Mouse (Mus musculus) heart, embryonic 11.5 days (tissue): Measurements from ENCODE around the gene D430041D05Rik. TPM values are rescaled to one million over a fixed set of nuclear protein-coding genes. Genes with fewer than 3 reads are reported as not detected.

ENCODE experiments used
- ATAC-seq: fragments of 200-750 bp; cut with Nextera tagmentation; replicated peaks from 2 replicates; pipeline ENCODE4 v1.8.0; 2017; ENCODE audit warnings: moderate library complexity; ENCODE audit not compliant: insufficient number of reproducible peaks, low FRiP score, low TSS enrichment
- H3K27ac ChIP-seq: fragments of 300-500 bp; sonication (generic); 2 replicates; pipeline ENCODE4 v1.5.1; 2014; ENCODE audit warnings: mild to moderate bottlenecking, low read depth, low read length
- H3K27me3 ChIP-seq: fragments of 300-500 bp; sonication (generic); 2 replicates; pipeline ENCODE4 v1.6.1; 2014; ENCODE audit warnings: mild to moderate bottlenecking, low read length, mixed read lengths; ENCODE audit not compliant: control insufficient read depth, insufficient read depth
- H3K36me3 ChIP-seq: fragments of 300-500 bp; sonication (generic); 2 replicates; pipeline ENCODE4 v1.6.1; 2014; ENCODE audit warnings: mild to moderate bottlenecking, low read length, moderate library complexity, mixed read lengths; ENCODE audit not compliant: control insufficient read depth, insufficient read depth
- H3K4me1 ChIP-seq: fragments of 300-500 bp; sonication (generic); 2 replicates; pipeline ENCODE4 v1.6.1; 2014; ENCODE audit warnings: low read length; ENCODE audit not compliant: control insufficient read depth, insufficient read depth
- H3K4me2 ChIP-seq: fragments of 300-500 bp; sonication (generic); 2 replicates; pipeline ENCODE4 v1.6.1; 2014; ENCODE audit warnings: mild to moderate bottlenecking, moderate library complexity
- H3K4me3 ChIP-seq: fragments of 300-500 bp; sonication (generic); 2 replicates; pipeline ENCODE4 v1.5.1; 2014; ENCODE audit warnings: low read depth, low read length
- H3K9ac ChIP-seq: fragments of 300-500 bp; sonication (generic); 2 replicates; pipeline ENCODE4 v1.6.1; 2014; ENCODE audit warnings: mild to moderate bottlenecking, low read depth, low read length, moderate library complexity
- H3K9me3 ChIP-seq: fragments of 300-500 bp; sonication (generic); replicated peaks from 2 replicates; pipeline ENCODE4 v1.6.1; 2016; ENCODE audit warnings: low read length; ENCODE audit not compliant: control insufficient read depth
- WGBS: fragments of 180-500 bp; shearing (Covaris S2); extraction: QIAGEN DNeasy Blood & Tissue Kit; methylation state at CpG from one replicate; pipeline ENCODE4 v1.1.7; 2014; ENCODE audit not compliant: insufficient replicate concordance; 5-methylcytosine and 5-hydroxymethylcytosine counted together
- polyA plus RNA-seq: library from polyadenylated mRNA; unstranded; fragments of >200 nt; fragmentation: Nextera tagmentation; extraction: Ambion mirVana; gene quantifications from 2 replicates; pipeline ENCODE4 v1.2.1, GENCODE M21; 2014

The D430041D05Rik gene
- polyA plus RNA-seq, 1 experiment from 2014 or later = 0.34 TPM

DNA sequence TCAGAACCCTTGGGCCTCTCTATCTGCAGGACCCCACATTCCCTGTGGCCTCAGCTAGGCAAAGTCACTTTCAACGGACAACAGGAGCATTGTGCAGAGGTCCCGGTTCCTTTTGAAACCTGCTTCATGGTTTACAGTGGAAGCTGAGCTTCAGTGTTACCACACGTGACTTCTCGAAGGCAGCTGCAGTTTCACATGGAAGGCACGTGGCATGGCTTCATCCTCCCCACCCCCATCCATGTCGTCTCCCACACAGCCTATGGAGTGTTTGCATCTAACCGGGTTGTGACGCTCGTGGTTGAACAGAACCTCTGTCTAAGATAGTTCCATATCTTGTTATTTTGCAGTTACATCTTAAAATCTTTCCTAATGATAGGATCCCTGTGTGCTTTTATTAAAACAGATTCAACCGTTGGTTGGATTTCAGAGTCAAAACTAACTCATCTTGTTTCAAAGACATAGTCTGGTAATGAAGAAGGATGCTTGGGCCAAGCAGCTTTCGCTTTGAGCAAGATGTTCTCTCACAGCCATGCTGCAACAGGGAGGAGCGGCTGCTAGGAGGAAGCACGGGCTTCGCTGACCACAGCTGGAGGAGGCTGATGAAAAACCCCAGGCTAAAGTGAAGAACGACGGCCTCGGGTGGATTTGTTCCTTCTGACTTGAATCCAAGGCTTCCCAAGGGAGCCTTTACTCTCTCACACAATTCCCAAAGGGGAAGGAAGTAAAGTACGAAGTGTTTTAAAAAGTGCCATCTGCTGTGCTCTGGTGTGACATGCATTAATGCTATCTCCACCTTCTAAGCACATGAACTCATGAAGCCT lies 149.7 kb downstream of the D430041D05Rik start:
- Histone ChIP-seq H3K9ac (no peak overlapping the region), H3K27ac (no peak overlapping the region), H3K4me3 (no peak overlapping the region), H3K9me3 (no peaks in the 10 kb centered on the region), H3K36me3 (no peaks in the 10 kb centered on the region), H3K4me1 (no peaks in the 10 kb centered on the region), H3K4me2 (no peak overlapping the region), H3K27me3 (peaks cover 4% of the 10 kb centered on the region; the same call in 1 of the 2 replicates)
- 71% methylated on average over 18 of the region's 18 CpGs for WGBS
- ATAC-seq = no peak

DNA sequence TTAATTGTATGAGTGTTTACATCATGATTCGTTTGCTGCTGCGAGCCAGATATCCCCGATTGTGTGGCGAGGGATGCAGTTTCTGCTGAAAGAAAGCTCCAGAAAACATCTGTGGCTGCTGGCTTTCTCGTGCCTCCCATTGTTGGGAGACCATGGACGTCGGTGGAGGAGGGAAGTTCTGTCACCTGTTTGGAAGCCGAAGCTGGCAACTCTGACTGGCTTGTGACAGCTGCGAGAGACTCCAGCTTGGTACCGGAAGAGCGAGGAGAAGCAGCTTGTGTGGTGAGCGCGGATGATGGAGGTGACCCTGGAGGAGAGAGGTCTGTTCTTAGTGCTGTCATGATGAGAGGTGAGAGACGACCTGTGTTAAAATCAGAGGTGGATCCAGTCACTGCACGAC lies 154.2 kb downstream of the D430041D05Rik start:
- Histone ChIP-seq H3K36me3 (no peaks in the 10 kb centered on the region), H3K4me3 (no peak overlapping the region), H3K27ac (no peak overlapping the region), H3K4me1 (no peaks in the 10 kb centered on the region), H3K9me3 (no peaks in the 10 kb centered on the region), H3K9ac (no peak overlapping the region), H3K27me3 (peaks cover 4% of the 10 kb centered on the region; the same call in 1 of the 2 replicates), H3K4me2 (no peak overlapping the region)
- WGBS = 75% methylated on average over 15 of the region's 15 CpGs
- no peak for ATAC-seq

DNA sequence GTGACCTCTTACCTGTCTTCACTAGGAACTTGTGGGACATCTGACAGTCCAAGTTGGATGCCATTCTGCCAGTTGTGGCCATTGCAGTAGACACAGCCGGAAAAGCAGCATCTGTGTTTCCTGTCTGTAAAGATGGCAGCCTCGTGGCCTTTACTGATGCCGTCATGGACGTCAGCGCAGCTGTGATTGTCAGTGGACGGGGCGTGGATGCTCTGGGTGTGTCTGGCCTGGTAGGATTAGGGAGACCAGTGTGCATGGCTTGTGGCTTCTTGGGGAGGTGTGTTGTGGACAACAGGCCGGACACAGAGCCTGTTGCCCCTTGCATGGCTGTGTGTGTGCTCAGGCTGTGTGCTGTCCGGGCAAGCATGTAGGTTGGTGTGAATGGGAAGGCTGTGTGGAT lies 155.9 kb downstream of the D430041D05Rik start:
- Histone ChIP-seq H3K9me3 (no peaks in the 10 kb centered on the region), H3K9ac (no peak overlapping the region), H3K4me3 (no peak overlapping the region), H3K27ac (no peak overlapping the region), H3K4me1 (no peaks in the 10 kb centered on the region), H3K36me3 (no peaks in the 10 kb centered on the region), H3K27me3 (peaks cover 4% of the 10 kb centered on the region; the same call in 1 of the 2 replicates), H3K4me2 (no peak overlapping the region)
- 86% methylated on average over 9 of the region's 9 CpGs for WGBS
- ATAC-seq = no peak

DNA sequence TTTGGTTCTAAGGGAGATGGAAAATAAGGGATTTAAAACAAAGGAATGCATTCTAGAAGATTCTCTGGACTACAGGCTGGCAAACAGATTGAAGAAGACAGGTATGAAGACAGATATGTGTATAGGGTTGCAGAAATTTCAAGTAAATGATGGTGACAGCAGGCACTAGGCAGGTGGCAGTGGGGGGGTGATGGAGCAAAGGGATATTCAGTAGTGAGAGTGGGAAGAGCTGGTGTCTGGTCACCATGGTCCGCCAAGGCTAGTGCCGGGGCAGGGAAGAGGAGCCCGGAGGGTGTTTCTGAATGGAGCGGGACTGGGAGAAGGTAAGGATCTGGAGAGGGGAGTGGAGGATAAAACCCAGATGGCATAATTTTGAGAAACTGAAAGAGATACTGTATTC lies 157.5 kb downstream of the D430041D05Rik start:
- Histone ChIP-seq H3K4me1 (no peaks in the 10 kb centered on the region), H3K9me3 (no peaks in the 10 kb centered on the region), H3K36me3 (no peaks in the 10 kb centered on the region), H3K9ac (no peak overlapping the region), H3K27ac (no peak overlapping the region), H3K27me3 (peaks cover 4% of the 10 kb centered on the region; the same call in 1 of the 2 replicates), H3K4me3 (no peak overlapping the region), H3K4me2 (no peak overlapping the region)
- 90% methylated on average over 4 of the region's 4 CpGs for WGBS
- ATAC-seq = no peak

DNA sequence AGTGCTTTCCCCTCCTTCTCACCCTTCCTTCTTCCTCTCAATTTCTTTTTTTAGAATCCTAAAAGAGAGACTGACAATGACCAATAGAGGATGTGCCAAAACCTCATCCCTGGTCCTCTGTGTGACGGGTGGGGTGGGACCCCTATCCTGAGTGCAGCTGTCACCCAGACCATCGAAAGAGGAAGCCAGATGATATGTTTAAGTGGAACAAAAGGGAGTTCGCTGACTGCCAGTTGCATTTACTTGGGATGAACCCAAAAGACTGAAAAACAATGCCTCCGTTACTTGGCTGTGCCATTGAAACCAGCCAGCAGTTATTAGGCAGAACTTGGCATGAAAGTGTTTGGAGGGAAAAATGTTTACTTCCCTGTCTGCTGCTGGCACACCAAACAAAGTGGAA lies 159.2 kb downstream of the D430041D05Rik start:
- Histone ChIP-seq H3K36me3 (no peaks in the 10 kb centered on the region), H3K9me3 (no peaks in the 10 kb centered on the region), H3K4me3 (no peak overlapping the region), H3K4me1 (no peaks in the 10 kb centered on the region), H3K27ac (no peak overlapping the region), H3K4me2 (no peak overlapping the region), H3K9ac (no peak overlapping the region), H3K27me3 (no peaks in the 10 kb centered on the region)
- ATAC-seq = no peak
- WGBS = 56% methylated on average over 4 of the region's 4 CpGs

DNA sequence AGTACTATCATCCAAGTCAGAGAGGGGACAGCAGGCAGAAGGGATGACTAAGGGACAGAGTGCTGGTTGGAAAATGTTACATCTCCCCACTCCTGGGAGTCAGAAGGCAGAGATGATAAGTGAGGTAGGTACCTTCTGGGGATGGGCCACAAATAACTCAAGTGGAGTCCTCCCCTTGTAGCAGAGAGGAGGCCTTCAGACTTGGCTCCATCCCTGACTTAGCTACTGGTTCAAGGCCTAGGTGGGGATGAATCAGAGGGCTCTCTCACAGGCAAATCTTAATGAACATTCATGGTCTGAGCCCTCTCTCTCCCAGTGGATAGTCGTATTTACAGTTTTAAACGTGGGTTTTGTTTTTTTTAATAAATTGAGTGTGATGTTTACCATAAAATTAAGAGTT lies 161.0 kb downstream of the D430041D05Rik start:
- H3K27me3 ChIP-seq = no peaks in the 10 kb centered on the region
- H3K4me1 ChIP-seq = no peaks in the 10 kb centered on the region
- H3K27ac ChIP-seq = no peak overlapping the region
- no peak overlapping the region for H3K4me2 ChIP-seq
- no peaks in the 10 kb centered on the region for H3K9me3 ChIP-seq
- no peaks in the 10 kb centered on the region for H3K36me3 ChIP-seq
- ATAC-seq = no peak
- no peak overlapping the region for H3K4me3 ChIP-seq
- H3K9ac ChIP-seq = no peak overlapping the region
- 54% methylated on average over 2 of the region's 2 CpGs for WGBS

DNA sequence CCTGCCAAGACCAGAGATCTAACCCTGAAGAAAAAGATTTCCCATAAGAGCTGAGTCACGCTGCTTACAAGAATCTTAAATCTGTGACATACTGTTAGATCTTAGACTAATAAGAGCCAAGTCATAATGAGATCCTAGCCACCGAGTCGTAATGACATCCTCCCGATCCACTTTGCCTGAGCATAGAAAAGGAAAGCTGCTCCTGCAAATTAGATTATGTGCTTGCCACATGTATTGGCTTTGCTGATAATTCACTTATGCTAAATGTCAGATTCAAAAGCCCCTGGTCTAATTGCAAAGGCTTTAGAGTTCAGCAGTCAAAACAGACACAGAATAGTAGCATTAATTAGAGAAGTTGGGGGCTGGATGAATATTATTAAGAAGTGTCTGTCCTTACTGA lies 164.0 kb downstream of the D430041D05Rik start:
- no peak overlapping the region for H3K9ac ChIP-seq
- H3K4me2 ChIP-seq = no peak overlapping the region
- H3K27me3 ChIP-seq = no peaks in the 10 kb centered on the region
- no peak overlapping the region for H3K27ac ChIP-seq
- H3K36me3 ChIP-seq = no peaks in the 10 kb centered on the region
- no peaks in the 10 kb centered on the region for H3K4me1 ChIP-seq
- H3K4me3 ChIP-seq = no peak overlapping the region
- 84% methylated on average over 4 of the region's 4 CpGs for WGBS
- ATAC-seq = no peak
- no peaks in the 10 kb centered on the region for H3K9me3 ChIP-seq

DNA sequence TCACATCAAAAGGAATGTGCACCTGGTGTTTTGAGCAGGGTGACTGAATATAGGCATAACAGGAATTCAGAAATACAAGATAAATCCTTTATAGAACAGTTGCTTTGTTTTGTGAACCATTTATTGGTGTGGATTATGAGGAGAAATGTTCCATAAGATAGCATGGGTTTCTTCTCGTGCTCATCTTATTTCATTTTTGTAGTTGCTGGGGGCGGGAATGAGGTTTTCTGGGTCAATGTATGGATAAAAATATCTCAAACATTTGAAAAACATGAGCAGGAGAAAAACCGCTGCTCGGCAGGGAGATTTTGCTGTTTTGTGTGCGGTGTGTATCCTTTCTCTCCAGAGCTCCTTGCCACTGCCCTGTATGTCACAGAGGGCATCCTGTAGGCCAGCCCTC lies 168.8 kb downstream of the D430041D05Rik start:
- no peak overlapping the region for H3K27ac ChIP-seq
- H3K27me3 ChIP-seq = no peaks in the 10 kb centered on the region
- no peak overlapping the region for H3K4me3 ChIP-seq
- no peaks in the 10 kb centered on the region for H3K4me1 ChIP-seq
- no peak overlapping the region for H3K4me2 ChIP-seq
- no peak for ATAC-seq
- 80% methylated on average over 5 of the region's 5 CpGs for WGBS
- no peak overlapping the region for H3K9ac ChIP-seq
- no peaks in the 10 kb centered on the region for H3K9me3 ChIP-seq
- no peaks in the 10 kb centered on the region for H3K36me3 ChIP-seq

DNA sequence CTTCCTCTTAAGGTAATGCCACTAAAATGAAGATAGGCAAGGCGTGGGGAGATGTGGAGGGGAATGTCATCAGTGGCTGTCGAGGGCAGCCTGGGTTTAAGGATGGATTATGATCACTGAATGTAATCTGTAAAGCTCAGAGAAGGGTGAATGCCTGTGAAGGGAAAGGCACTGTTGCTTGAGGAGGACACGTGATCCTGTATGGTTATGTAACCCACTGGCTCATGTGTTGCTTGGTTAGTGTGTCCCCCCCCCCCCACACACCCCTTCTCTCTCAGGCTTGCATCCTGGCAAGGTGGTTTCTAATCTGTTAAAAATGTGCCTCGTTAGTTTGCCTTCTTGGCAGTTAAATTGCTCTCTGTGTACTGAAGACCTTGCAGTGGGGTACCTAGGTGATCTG lies 173.7 kb downstream of the D430041D05Rik start:
- H3K4me2 ChIP-seq = no peak overlapping the region
- no peaks in the 10 kb centered on the region for H3K36me3 ChIP-seq
- no peaks in the 10 kb centered on the region for H3K4me1 ChIP-seq
- no peak overlapping the region for H3K9ac ChIP-seq
- 57% methylated on average over 4 of the region's 4 CpGs for WGBS
- H3K27me3 ChIP-seq = no peaks in the 10 kb centered on the region
- H3K4me3 ChIP-seq = no peak overlapping the region
- H3K9me3 ChIP-seq = no peaks in the 10 kb centered on the region
- H3K27ac ChIP-seq = no peak overlapping the region
- no peak for ATAC-seq
